Mouse (Mus musculus): ENCODE measurements around the gene Boll. TPM values are rescaled to one million over a fixed set of nuclear protein-coding genes. Genes with fewer than 3 reads are reported as not detected.
"Not testable (repeated sequence)": the region's sequence is repeated elsewhere in the genome, so short reads cannot be mapped to it uniquely, and the experiment has no call there.

Boll gene
- polyA plus RNA-seq, 1 experiment, result not detected

GRCm38 (mm10) chr1:55351914-55352313 is 11.4 kb downstream of the Boll start:
- not testable (repeated sequence) for H3K4me3 ChIP-seq (ENCODE audit: insufficient read depth, low read depth, low read length); H3K27ac ChIP-seq (replicated peaks; ENCODE audit: low read depth, low read length); H3K4me1 ChIP-seq (ENCODE audit: control insufficient read depth, insufficient read depth, insufficient read length, low read length)

- H3K4me1 ChIP-seq (ENCODE audit: control insufficient read depth, insufficient read depth, insufficient read length, low read length); H3K27ac ChIP-seq (replicated peaks; ENCODE audit: low read depth, low read length); H3K4me3 ChIP-seq (ENCODE audit: insufficient read depth, low read depth, low read length): not testable (repeated sequence)
Observed at GRCm38 (mm10) chr1:55325496-55325895, 37.8 kb downstream of the Boll start.

GRCm38 (mm10) chr1:55301077-55301476 is 62.2 kb downstream of the Boll start:
- Histone ChIP-seq H3K27ac (replicated peaks; ENCODE audit: low read depth, low read length) (no peak overlapping the region), H3K4me1 (ENCODE audit: control insufficient read depth, insufficient read depth, insufficient read length, low read length) (no peaks in the 10 kb centered on the region), H3K4me3 (ENCODE audit: insufficient read depth, low read depth, low read length) (no peak overlapping the region)

- Histone ChIP-seq H3K4me3 (ENCODE audit: insufficient read depth, low read depth, low read length) (no peak overlapping the region), H3K4me1 (ENCODE audit: control insufficient read depth, insufficient read depth, insufficient read length, low read length) (no peaks in the 10 kb centered on the region), H3K27ac (replicated peaks; ENCODE audit: low read depth, low read length) (no peak overlapping the region)
Observed at GRCm38 (mm10) chr1:55279081-55279480, 84.2 kb downstream of the Boll start.

- Histone ChIP-seq H3K27ac (replicated peaks; ENCODE audit: low read depth, low read length) (no peak overlapping the region), H3K4me1 (ENCODE audit: control insufficient read depth, insufficient read depth, insufficient read length, low read length) (no peaks in the 10 kb centered on the region), H3K4me3 (ENCODE audit: insufficient read depth, low read depth, low read length) (no peak overlapping the region)
Observed at GRCm38 (mm10) chr1:55265447-55265846, 97.8 kb downstream of the Boll start.

- H3K4me3 ChIP-seq (ENCODE audit: insufficient read depth, low read depth, low read length), result no peak overlapping the region
- H3K27ac ChIP-seq (replicated peaks; ENCODE audit: low read depth, low read length), result no peak overlapping the region
- H3K4me1 ChIP-seq (ENCODE audit: control insufficient read depth, insufficient read depth, insufficient read length, low read length), result no peaks in the 10 kb centered on the region
Observed at GRCm38 (mm10) chr1:55264385-55264784, 98.9 kb downstream of the Boll start.

- H3K27ac ChIP-seq (replicated peaks; ENCODE audit: low read depth, low read length), result no peak overlapping the region
- no peak overlapping the region for H3K4me3 ChIP-seq (ENCODE audit: insufficient read depth, low read depth, low read length)
- no peaks in the 10 kb centered on the region; the same call in 1 of the 2 replicates for H3K4me1 ChIP-seq (ENCODE audit: control insufficient read depth, insufficient read depth, insufficient read length, low read length)
Observed at GRCm38 (mm10) chr1:55246374-55246773, 116.9 kb downstream of the Boll start.

- H3K27ac ChIP-seq (replicated peaks; ENCODE audit: low read depth, low read length), result no peak overlapping the region
- H3K4me1 ChIP-seq (ENCODE audit: control insufficient read depth, insufficient read depth, insufficient read length, low read length), result peaks cover 9% of the 10 kb centered on the region
- no peak overlapping the region for H3K4me3 ChIP-seq (ENCODE audit: insufficient read depth, low read depth, low read length)
Observed at GRCm38 (mm10) chr1:55239237-55239636, 124.0 kb downstream of the Boll start.

GRCm38 (mm10) chr1:55238496-55238895 is 124.8 kb downstream of the Boll start:
- peaks cover 9% of the 10 kb centered on the region for H3K4me1 ChIP-seq (ENCODE audit: control insufficient read depth, insufficient read depth, insufficient read length, low read length)
- H3K4me3 ChIP-seq (ENCODE audit: insufficient read depth, low read depth, low read length), result peak overlapping the region; percentile 80
- H3K27ac ChIP-seq (replicated peaks; ENCODE audit: low read depth, low read length), result no peak overlapping the region

- peak overlapping the region; percentile 80 for H3K4me3 ChIP-seq (ENCODE audit: insufficient read depth, low read depth, low read length)
- peaks cover 9% of the 10 kb centered on the region for H3K4me1 ChIP-seq (ENCODE audit: control insufficient read depth, insufficient read depth, insufficient read length, low read length)
- H3K27ac ChIP-seq (replicated peaks; ENCODE audit: low read depth, low read length), result no peak overlapping the region
Observed at GRCm38 (mm10) chr1:55237643-55238161, 125.6 kb downstream of the Boll start.

- 0 out of 2 replicates have a peak within 1 kb of the TSS, but pooled peaks have one; percentile 14 for H3K27ac ChIP-seq (replicated peaks; ENCODE audit: low read depth, low read length)
- H3K4me1 ChIP-seq (ENCODE audit: control insufficient read depth, insufficient read depth, insufficient read length, low read length), result peaks cover 9% of the 10 kb centered on the region
- H3K4me3 ChIP-seq (ENCODE audit: insufficient read depth, low read depth, low read length), result peak within 1 kb of the TSS; percentile 80
Observed at GRCm38 (mm10) chr1:55236890-55237642, 126.2 kb downstream of the Boll start, which contains the start of gene Mars2. Gene Mars2 (plus strand): TSS chr1:55237177.

GRCm38 (mm10) chr1:55236487-55236886 is 126.8 kb downstream of the Boll start:
- Histone ChIP-seq H3K4me1 (ENCODE audit: control insufficient read depth, insufficient read depth, insufficient read length, low read length) (peaks cover 9% of the 10 kb centered on the region), H3K4me3 (ENCODE audit: insufficient read depth, low read depth, low read length) (peak overlapping the region; percentile 47), H3K27ac (replicated peaks; ENCODE audit: low read depth, low read length) (no peak overlapping the region)

- Histone ChIP-seq H3K4me1 (ENCODE audit: control insufficient read depth, insufficient read depth, insufficient read length, low read length) (peaks cover 9% of the 10 kb centered on the region), H3K27ac (replicated peaks; ENCODE audit: low read depth, low read length) (no peak overlapping the region), H3K4me3 (ENCODE audit: insufficient read depth, low read depth, low read length) (no peak overlapping the region)
Observed at GRCm38 (mm10) chr1:55234910-55235520, 128.3 kb downstream of the Boll start.

GRCm38 (mm10) chr1:55228256-55228884 is 134.9 kb downstream of the Boll start:
- H3K4me1 ChIP-seq (ENCODE audit: control insufficient read depth, insufficient read depth, insufficient read length, low read length), result no peaks in the 10 kb centered on the region
- H3K4me3 ChIP-seq (ENCODE audit: insufficient read depth, low read depth, low read length), result no peak overlapping the region
- no peak overlapping the region for H3K27ac ChIP-seq (replicated peaks; ENCODE audit: low read depth, low read length)

- Histone ChIP-seq H3K4me3 (ENCODE audit: insufficient read depth, low read depth, low read length) (no peak overlapping the region), H3K4me1 (ENCODE audit: control insufficient read depth, insufficient read depth, insufficient read length, low read length) (no peaks in the 10 kb centered on the region), H3K27ac (replicated peaks; ENCODE audit: low read depth, low read length) (no peak overlapping the region)
Observed at GRCm38 (mm10) chr1:55227376-55227775, 135.9 kb downstream of the Boll start.
